Mouse (Mus musculus) myocyte (in vitro differentiated cells): ENCODE measurements around the gene Amacr.

Experiments used
- CEBPB ChIP-seq: IDR thresholded peaks from 2 replicates; pipeline ENCODE4 v1.6.1; 2011; ENCODE audit warnings: mild to moderate bottlenecking, moderate library complexity; ENCODE audit not compliant: poor library complexity, insufficient read depth, severe bottlenecking
- E2F4 ChIP-seq: IDR thresholded peaks from one replicate; pipeline ENCODE4 v1.6.1; 2011; ENCODE audit warnings: mild to moderate bottlenecking, control low read depth, moderate library complexity; ENCODE audit not compliant: insufficient read depth
- POLR2A ChIP-seq: IDR thresholded peaks from one replicate; pipeline ENCODE4 v1.6.1; 2011; ENCODE audit warnings: low read depth, mild to moderate bottlenecking, control low read depth, moderate library complexity; ENCODE audit not compliant: insufficient read length
- POLR2AphosphoS2 ChIP-seq: IDR thresholded peaks from one replicate; pipeline ENCODE4 v1.6.1; 2011; ENCODE audit warnings: low read depth, control low read depth; ENCODE audit not compliant: insufficient read length
- SRF ChIP-seq: IDR thresholded peaks from one replicate; pipeline ENCODE4 v1.6.1; 2011; ENCODE audit warnings: low read depth; ENCODE audit not compliant: control insufficient read depth, insufficient read length

DNA sequence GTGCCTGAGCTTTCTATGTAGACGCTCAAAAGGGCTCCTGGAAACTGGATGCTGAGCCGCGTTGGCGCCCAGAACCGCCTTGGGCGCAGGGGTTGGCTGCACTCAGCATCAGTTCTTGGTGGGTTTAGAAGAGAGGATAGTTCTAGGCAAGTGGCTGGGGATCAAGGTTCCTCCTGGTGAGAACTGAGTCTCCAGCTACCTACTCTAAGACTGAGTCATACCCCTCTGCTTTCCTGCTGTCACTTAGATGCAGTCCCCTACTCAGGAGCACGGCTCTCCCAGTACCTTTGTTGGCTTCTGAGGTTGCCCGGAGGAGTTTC, 55.8 kb downstream of the Amacr start:
- TF ChIP-seq POLR2AphosphoS2 (no peak), POLR2A (no peak), CEBPB (no peak), E2F4 (no peak), SRF (no peak)
